10 mouse cellular contexts compared by ENCODE assay signal in the genomic region with DNA sequence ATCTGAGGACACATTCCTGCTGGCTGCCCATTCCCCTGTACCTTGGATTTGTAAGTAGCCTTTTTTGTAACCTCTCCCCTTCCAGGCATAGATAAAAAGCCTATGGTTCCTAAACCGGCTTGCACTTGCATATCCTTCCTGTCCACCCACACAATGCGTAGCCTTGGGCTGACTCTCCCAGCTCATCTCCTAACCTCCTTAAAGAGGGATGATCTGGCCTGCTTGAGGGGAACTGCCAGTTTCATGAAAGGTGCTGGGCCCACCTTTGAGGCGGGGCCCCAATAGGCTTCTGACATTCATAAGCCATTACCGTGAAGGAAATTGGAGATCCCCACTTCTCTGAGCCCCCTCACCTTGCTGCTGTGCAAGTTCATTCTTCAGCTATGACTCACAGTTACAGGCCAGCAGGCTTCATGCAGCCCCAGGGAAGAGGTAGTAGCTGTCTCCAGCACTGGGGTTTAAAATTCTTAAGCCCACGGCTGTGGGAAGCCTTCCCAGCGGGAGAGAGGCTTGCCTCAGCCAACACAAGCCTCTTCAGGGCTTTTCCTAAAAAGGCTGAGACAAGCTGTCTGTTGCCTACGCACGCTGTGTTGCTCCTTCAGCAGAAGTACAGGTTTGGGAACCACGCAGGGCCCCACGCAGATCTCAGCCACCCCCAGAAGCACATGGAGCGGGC. TPM values are rescaled to one million over a fixed set of nuclear protein-coding genes. Genes with fewer than 3 reads are reported as not detected.
DNase-seq lines count a peak whose midpoint lies in the region; TF ChIP-seq lines count a peak whose summit lies in the region.
"Had no signal": no experiment of that assay in that cellular context is flagged by ENCODE, and none has a peak within 500 bp of the region (broad histone marks: within the 10 kb centered on the region; RNA-seq: fewer than 3 reads in every experiment).

No protein-coding gene starts in this region.

- peaks cover 9 to 48% of the 10 kb centered on the region in 2 experiments for H3K4me1 ChIP-seq in CH12.LX (ENCODE audit: control insufficient read depth in 1 of 2, insufficient read depth in 2 of 2)

- DNase-seq in layer of hippocampus, adult 9-11 months, result peak; percentile 66
- DNase-seq in layer of hippocampus, postnatal 10 days (ENCODE audit: low spot score in 2 of 2), result no peak
- DNase-seq in CH12.LX (ENCODE audit: extremely low read depth), result peak; percentile 28
- DNase-seq in R1 (ENCODE audit: low read depth, low spot score), result peak; percentile 77
- DNase-seq in left cerebral cortex, postnatal 36 days (ENCODE audit: low spot score in 2 of 2), result peak; percentile 81 to 84
- DNase-seq in heart, adult 8-10 months (ENCODE audit: low spot score), result no peak
- no peak for DNase-seq in gastrocnemius, postnatal 4 days (ENCODE audit: low spot score in 2 of 2)
- DNase-seq: heart, postnatal 14 days; midbrain, embryonic 14.5 days; thymus, postnatal 25 days had no signal

- no peak overlapping the region for H3K9ac ChIP-seq in CH12.LX (ENCODE audit: insufficient read depth, low read depth)

- no peak overlapping the region for H3K4me3 ChIP-seq in CH12.LX (replicated peaks in 1 of 3; ENCODE audit: low read depth in 2 of 3, low read length in 2 of 3, poor library complexity in 1 of 3)

- H3K27me3 ChIP-seq in CH12.LX (replicated peaks), result peaks cover 38% of the 10 kb centered on the region

- no peak overlapping the region for H3K27ac ChIP-seq in CH12.LX (ENCODE audit: insufficient read depth, low read depth)

- TF ChIP-seq RAD21 in CH12.LX (IDR thresholded peaks at IDR 0.05; ENCODE audit: low read depth, low read length), result no peak

- H3K9me3 ChIP-seq in CH12.LX (replicated peaks; ENCODE audit: low read length), result peaks cover 3% of the 10 kb centered on the region

- dilution Hi-C loops in CH12.LX (cut with MboI; ENCODE audit: extremely low pct_ligation_motif_present, extremely low pct_unique_long_range_greater_than_20kb, low sequenced_read_pairs), result no loop called here

- in situ Hi-C loops in CH12.LX (cut with MboI; ENCODE audit: low pct_ligation_motif_present, low pct_unique_long_range_greater_than_20kb, low sequenced_read_pairs), result no loop called here

- H3K79me2 ChIP-seq in CH12.LX (replicated peaks; ENCODE audit: control insufficient read depth, extremely low read depth, insufficient read depth, poor library complexity, severe bottlenecking), result no peaks in the 10 kb centered on the region

- peaks cover 0 to 17% of the 10 kb centered on the region in 2 experiments for H3K36me3 ChIP-seq in CH12.LX (replicated peaks in 1 of 2; ENCODE audit: control insufficient read depth in 1 of 2, insufficient read depth in 1 of 2, low read length in 1 of 2)

- TF ChIP-seq EP300 in CH12.LX (IDR thresholded peaks at IDR 0.05; ENCODE audit: low read length), result 0 out of 2 replicates have a peak, but pooled peaks have one; percentile 22

- TF ChIP-seq CTCF in CH12.LX (conservative IDR thresholded peaks at IDR 0.05 in 1 of 2, IDR thresholded peaks at IDR 0.05 in 1 of 2; ENCODE audit: low read depth in 2 of 2, low read length in 2 of 2), result no peak

- H3K4me2 ChIP-seq in CH12.LX (ENCODE audit: insufficient read depth, low read depth, poor library complexity, severe bottlenecking), result no peak overlapping the region

- TF ChIP-seq POLR2A in CH12.LX (IDR thresholded peaks at IDR 0.05; ENCODE audit: low read depth, low read length), result no peak

- intact Hi-C loops in left cerebral cortex, postnatal 36 days (cut with DNase I), result no loop called here

TF ChIP-seq in CH12.LX, 34 proteins besides CTCF, POLR2A, EP300 and RAD21:
- 0 out of 2 replicates have a peak, but pooled peaks have one; percentile 11 for TF ChIP-seq BHLHE40 (IDR thresholded peaks at IDR 0.05; ENCODE audit: low read depth, low read length)
- 0 out of 2 replicates have a peak, but pooled peaks have one; percentile 18 for TF ChIP-seq SIN3A (IDR thresholded peaks at IDR 0.05; ENCODE audit: low read length)
- 0 out of 2 replicates have a peak, but pooled peaks have one; percentile 1 for TF ChIP-seq TCF12 (IDR thresholded peaks at IDR 0.05; ENCODE audit: low read depth, low read length)
- TF ChIP-seq MAX (IDR thresholded peaks at IDR 0.05; ENCODE audit: low read length), result no peak
- TF ChIP-seq IRF4 (IDR thresholded peaks at IDR 0.05; ENCODE audit: low read depth, low read length), result peak; percentile 63; the same call in 1 of the 2 replicates

RNA-seq across cellular contexts. Expression of gene Snai3, which starts 1.1 kb away (rescaled TPM):
- total RNA-seq in layer of hippocampus, postnatal 10 days (2021), result not detected
- total RNA-seq in CH12.LX (2012; rRNA removed) (0.47 and 1.0 TPM in 2 replicates), CH12.LX (2014; rRNA removed) (0.28 and 0.44 TPM in 2 replicates)
- polyA plus RNA-seq in CH12.LX (2012; ENCODE audit: insufficient read length, low read depth), result 0.19 and 0.49 TPM in 2 replicates
- under 1 TPM; 0.57 to 0.84 TPM for total RNA-seq in left cerebral cortex, postnatal 36 days (2021)
- total RNA-seq in heart, adult 8-10 months (2022), result 10 to 100 TPM in 2 of 4 experiments, 1 to 10 TPM in 2; 2.7 to 14.4 (median 8.2) TPM
- 1 to 10 TPM; 4.9 to 7.7 TPM for total RNA-seq in gastrocnemius, postnatal 4 days (2021)
- polyA plus RNA-seq: midbrain, embryonic 14.5 days had no signal

RNA-seq across cellular contexts. Expression of gene Rnf166, which starts 14.3 kb away (rescaled TPM):
- total RNA-seq in layer of hippocampus, postnatal 10 days (2021), result 10 to 100 TPM; 19.7 to 23.5 TPM
- 8.5 and 9.1 TPM in 2 replicates for total RNA-seq in CH12.LX (2012; rRNA removed)
- 6.5 and 7.7 TPM in 2 replicates for total RNA-seq in CH12.LX (2014; rRNA removed)
- polyA plus RNA-seq in CH12.LX (2012; ENCODE audit: insufficient read length, low read depth), result 12.9 and 13.0 TPM in 2 replicates
- total RNA-seq in left cerebral cortex, postnatal 36 days (2021), result 10 to 100 TPM; 32.2 to 38.9 TPM
- total RNA-seq in heart, adult 8-10 months (2022), result 10 to 100 TPM; 38.4 to 68.1 (median 57.1) TPM
- total RNA-seq in gastrocnemius, postnatal 4 days (2021), result 10 to 100 TPM; 36.9 to 40.1 TPM

RNA-seq across cellular contexts. Expression of gene Ctu2, which starts 14.3 kb away (rescaled TPM):
- total RNA-seq in layer of hippocampus, postnatal 10 days (2021), result 10 to 100 TPM; 35.1 to 36.0 TPM
- total RNA-seq in CH12.LX (2012; rRNA removed), result 40.4 and 55.7 TPM in 2 replicates
- 23.8 and 27.9 TPM in 2 replicates for total RNA-seq in CH12.LX (2014; rRNA removed)
- polyA plus RNA-seq in CH12.LX (2012; ENCODE audit: insufficient read length, low read depth), result 63.1 and 80.6 TPM in 2 replicates
- total RNA-seq in left cerebral cortex, postnatal 36 days (2021), result 10 to 100 TPM; 19.7 to 29.1 TPM
- total RNA-seq in heart, adult 8-10 months (2022), result 10 to 100 TPM in 1 of 4 experiments, 1 to 10 TPM in 3; 5.0 to 12.4 (median 7.7) TPM
- total RNA-seq in gastrocnemius, postnatal 4 days (2021), result 10 to 100 TPM; 18.3 to 18.9 TPM

RNA-seq across cellular contexts. Expression of gene Mvd, which starts 18.4 kb away (rescaled TPM):
- total RNA-seq in layer of hippocampus, postnatal 10 days (2021), result 10 to 100 TPM; 50.9 to 56.4 TPM
- 42.5 and 54.0 TPM in 2 replicates for total RNA-seq in CH12.LX (2012; rRNA removed)
- 56.2 and 80.3 TPM in 2 replicates for total RNA-seq in CH12.LX (2014; rRNA removed)
- 47.3 and 50.3 TPM in 2 replicates for polyA plus RNA-seq in CH12.LX (2012; ENCODE audit: insufficient read length, low read depth)
- total RNA-seq in left cerebral cortex, postnatal 36 days (2021), result 10 to 100 TPM; 20.5 to 30.8 TPM
- total RNA-seq in heart, adult 8-10 months (2022), result 1 to 10 TPM; 3.9 to 5.6 (median 4.9) TPM
- 10 to 100 TPM; 14.7 to 18.4 TPM for total RNA-seq in gastrocnemius, postnatal 4 days (2021)

RNA-seq across cellular contexts. Expression of gene Cyba, which starts 28.9 kb away (rescaled TPM):
- total RNA-seq in layer of hippocampus, postnatal 10 days (2021), result 10 to 100 TPM; 11.6 to 12.8 TPM
- total RNA-seq in CH12.LX (2012; rRNA removed) (978 and 1,119 TPM in 2 replicates), CH12.LX (2014; rRNA removed) (450 and 466 TPM in 2 replicates)
- polyA plus RNA-seq in CH12.LX (2012; ENCODE audit: insufficient read length, low read depth), result 848 and 1,050 TPM in 2 replicates
- 1 to 10 TPM; 7.9 TPM for total RNA-seq in left cerebral cortex, postnatal 36 days (2021)
- 10 to 100 TPM; 39.2 to 50.2 (median 44.5) TPM for total RNA-seq in heart, adult 8-10 months (2022)
- 10 to 100 TPM; 51.7 to 64.2 TPM for total RNA-seq in gastrocnemius, postnatal 4 days (2021)

Comparison
In these comparisons a context has a peak if more than half of its experiments do, and no peak if none do; other contexts are left out.
1. DNase-seq: peak in layer of hippocampus, adult 9-11 months (single experiment), CH12.LX (single experiment), R1 (single experiment) and left cerebral cortex, postnatal 36 days (2 of 2); none in layer of hippocampus, postnatal 10 days (0 of 2), heart, adult 8-10 months (single experiment) and gastrocnemius, postnatal 4 days (0 of 2).